Mouse (Mus musculus) adrenal gland, adult 18-20 months (tissue): ENCODE results near the gene Arl15. TPM values are rescaled to one million over a fixed set of nuclear protein-coding genes. Genes with fewer than 3 reads are reported as not detected.
A peak's percentile ranks its signal among the peaks of the same experiment; 100 is the strongest.

Source experiments
- DNase-seq, 2 experiments: peaks; one replicate each; pipeline ENCODE4 v3.0.0; 2021 to 2022; ENCODE audit warnings: low spot score in 2 of 2
- total RNA-seq, 2 experiments: library from RNA; stranded (reverse); gene quantifications; 1 replicate in 1 of 2; 2 replicates in 1 of 2; pipeline ENCODE4 v1.2.3; 2021

Arl15 gene
- total RNA-seq, 2 experiments from 2014 or later, result 27.3 to 30.0 TPM

DNA sequence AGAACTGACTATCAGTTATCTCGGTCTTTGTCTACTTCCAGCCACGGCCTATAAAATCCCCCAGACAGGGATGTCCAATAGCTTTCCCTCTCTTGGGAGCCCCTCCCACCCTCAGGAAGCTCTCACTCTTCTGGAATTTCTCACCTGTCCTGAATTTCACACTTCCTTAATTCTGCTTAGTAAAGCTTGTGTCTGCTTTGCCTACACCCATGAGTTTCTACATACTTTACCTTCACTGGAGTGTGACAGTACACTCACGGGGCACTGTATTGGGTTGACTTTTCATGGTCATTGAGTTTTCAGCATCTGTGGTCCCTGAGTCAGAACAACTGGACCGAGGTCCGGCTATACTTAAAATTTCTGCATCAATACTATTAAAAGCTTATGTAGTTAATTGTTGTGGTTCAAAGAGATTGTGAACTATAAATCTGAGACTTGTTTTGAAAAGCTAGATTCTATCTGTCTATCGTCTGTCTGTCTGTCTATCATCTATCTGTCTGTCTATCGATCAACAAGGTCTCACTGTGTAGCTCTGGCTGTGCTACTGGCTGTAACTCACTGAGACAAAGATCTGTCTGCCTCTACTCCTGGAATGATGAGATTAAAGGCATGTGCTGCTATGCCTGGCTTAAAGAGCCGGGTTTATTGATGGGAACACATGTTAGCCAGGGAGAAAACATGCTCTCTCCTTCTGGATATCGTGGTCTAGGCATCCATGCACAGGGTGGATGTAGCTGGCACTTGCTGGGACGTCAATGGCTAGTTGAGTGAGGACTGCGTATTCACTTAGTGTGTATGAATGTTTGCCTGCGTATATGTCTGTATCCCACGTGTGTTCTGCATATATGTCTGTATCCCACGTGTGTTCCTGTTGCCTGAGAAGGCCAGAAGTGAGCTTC lies 48.4 kb downstream of the Arl15 start:
- DNase-seq, result no peak

DNA sequence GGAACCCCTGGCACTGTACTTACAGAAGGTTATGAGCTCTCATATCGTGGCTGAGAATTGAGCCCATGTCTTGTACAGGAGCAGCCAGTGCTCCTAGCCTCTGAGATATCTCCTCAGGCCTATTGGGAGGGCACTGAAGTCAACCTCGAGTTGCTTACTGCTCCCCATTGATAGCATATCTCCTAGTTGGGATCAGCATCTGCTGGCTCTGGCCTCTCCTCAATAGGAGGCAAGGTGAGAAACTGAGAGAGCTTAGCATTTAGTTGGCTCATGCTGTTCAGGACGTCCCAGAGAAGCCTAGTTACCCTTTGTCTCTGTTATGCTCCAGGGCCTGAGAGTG lies 49.0 kb downstream of the Arl15 start:
- no peak for DNase-seq

- DNase-seq, result no peak
Observed at GRCm38 (mm10) chr13:113843901-113844300, 49.6 kb downstream of the Arl15 start.

- DNase-seq, result no peak
Observed at GRCm38 (mm10) chr13:113844717-113845116, 50.4 kb downstream of the Arl15 start.

GRCm38 (mm10) chr13:113845229-113845628 lies 50.9 kb downstream of the Arl15 start:
- DNase-seq, result no peak

DNA sequence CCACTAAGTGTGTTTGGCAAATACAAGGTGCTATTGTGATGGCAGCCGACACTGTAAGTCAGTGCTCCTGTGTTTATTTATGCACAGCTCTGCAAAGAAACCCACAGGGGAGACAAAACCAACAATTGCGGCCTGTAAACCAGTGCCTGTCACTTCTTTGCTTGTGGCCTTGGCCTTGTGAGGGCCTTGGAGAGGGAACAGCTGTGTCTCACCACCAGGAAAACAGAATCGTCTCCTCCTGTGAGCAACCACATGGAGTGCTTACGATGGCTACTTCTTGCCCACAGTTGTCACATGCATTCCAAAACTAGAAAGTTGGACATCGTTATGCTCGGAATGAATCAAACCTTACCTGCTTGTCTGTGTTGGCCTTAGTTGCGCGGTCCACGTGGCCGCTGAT lies 52.1 kb downstream of the Arl15 start:
- DNase-seq, result no peak

DNA sequence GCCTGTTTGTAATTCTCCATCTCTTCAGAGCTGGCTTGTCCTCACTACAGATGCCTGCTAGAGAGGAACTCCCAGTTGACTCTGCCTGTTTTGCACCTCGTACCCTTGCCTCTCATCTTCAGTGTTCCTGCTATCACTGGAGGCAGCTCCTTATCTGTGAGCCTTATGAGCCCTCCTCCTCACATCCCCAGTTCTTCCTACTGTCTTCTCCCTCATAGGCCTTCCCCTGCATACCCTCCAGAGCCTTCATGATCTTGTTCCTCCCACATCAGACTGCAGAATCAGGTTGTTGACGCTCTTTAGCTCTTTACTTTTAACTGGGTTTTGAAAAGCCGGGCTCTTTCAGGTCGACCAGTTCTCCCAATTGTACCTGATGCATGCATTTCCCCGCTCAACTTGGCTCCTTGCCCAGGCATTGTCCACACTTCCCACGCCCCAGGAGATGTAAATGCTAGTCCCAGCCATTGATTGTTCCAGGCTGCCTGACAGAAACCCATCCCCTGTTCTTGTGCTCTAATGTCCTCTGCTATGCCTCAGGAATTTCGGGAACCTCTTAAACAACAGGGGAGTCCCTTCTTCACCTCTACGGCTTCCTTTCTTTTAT lies 56.2 kb downstream of the Arl15 start:
- DNase-seq, result no peak

DNA sequence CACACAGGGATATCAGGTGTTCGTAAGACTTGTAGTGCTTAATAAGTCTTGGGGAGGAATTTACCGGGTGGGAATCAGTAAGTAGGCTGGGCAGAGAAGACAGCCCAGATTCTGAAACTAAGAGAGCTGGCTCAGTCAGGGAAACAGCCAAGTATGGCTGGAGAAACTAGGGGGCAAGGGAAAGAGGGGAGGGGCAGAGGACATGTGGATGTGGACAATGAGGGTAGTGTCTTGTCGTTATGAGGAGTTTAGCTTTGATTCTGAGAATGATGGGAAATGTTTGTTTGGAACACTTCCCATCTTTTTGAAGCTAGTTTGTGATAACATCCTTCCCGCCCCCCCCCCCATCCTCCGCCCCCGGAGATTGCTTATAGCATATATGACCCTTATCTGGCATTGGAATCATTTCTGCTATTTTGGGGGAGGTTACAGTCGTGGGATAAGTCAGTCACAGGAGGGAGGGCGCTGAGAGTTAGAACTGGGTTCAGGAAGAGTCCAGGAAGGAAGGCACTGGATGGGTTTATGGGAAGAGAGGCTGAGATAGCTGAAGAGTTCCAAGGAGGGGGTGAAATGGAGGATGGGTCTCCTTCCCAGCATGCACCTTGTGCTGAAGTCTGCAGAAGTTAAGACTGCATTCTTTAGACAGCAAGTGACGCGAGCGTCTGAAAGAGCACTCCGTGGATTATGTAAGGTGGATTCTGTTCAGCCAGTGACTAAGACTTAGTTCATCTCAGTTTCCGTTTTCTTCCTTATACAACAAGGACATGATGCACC lies 57.5 kb downstream of the Arl15 start:
- no peak for DNase-seq

DNA sequence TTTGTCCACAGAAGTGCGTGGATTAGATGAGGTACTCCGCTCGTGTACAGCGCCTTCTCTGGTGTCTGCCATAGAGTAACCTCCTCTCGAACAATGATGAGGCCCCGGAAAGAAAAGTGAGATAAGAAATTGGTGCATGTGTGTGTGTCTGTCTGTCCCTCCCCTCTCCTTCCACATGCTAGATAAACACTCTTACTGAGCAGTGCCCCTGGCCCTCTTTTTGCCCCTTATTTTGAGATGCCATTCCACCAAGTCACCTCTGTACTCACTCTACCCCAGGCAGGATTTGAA lies 58.0 kb downstream of the Arl15 start:
- DNase-seq, result peak in 1 of 2 experiments; percentile 8

GRCm38 (mm10) chr13:113854146-113854545 lies 59.8 kb downstream of the Arl15 start:
- no peak for DNase-seq

DNA sequence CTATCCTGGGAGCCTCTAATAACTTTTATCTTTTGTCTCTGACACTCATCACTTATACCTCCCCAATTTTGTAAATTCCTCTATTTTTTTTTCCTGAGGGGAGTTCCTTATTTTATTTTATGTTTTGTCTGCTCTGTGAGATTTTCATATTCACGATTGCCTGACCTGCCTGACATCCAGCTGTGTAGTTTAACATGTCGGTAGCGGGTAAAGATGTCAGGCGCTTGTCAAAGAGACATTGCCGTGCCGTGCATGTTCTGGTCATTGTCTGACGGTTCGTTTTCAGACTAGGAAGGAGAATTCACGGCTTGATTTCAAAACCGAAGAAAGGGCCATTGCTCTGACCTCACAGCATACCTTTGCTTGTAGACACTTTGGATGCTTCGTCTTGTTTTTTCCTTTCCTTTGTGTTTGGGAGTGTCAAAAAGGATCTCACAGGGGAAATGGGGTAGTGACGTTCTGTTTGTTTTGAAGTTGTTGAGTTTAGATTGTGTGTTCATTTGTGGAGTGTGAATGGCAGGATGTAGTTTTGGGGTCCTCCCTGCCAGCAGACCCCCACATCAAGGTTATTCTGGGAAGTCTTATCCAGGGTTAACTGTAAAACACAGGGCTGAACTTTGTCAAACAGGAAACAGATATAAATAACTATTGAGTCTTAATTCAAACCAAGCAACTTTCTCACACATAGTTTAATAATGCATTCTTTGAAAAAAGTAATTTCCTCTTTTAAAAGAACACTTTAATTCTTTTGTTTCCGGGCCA lies 60.4 kb downstream of the Arl15 start:
- DNase-seq, result peak in 1 of 2 experiments; percentile 1

DNA sequence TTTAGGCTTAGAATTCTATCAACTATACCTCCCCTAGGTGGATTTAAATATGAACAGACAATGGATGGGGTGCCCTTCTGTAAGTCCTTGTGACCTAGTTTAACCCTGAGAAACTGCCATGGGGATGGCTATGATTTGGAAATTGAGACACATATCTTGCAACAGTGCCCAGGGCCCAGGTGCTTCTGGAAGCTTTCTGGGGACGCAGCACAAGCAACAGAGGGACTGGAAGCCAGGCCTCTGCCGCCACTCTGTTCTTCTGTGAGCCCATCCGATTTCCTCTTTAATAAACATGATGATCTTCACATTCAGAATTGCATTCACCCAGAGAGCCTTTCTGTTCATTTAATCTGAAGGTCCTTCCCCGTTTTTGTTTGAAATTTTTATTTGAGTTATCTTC lies 62.6 kb downstream of the Arl15 start:
- DNase-seq, result peak in 1 of 2 experiments; percentile 12

DNA sequence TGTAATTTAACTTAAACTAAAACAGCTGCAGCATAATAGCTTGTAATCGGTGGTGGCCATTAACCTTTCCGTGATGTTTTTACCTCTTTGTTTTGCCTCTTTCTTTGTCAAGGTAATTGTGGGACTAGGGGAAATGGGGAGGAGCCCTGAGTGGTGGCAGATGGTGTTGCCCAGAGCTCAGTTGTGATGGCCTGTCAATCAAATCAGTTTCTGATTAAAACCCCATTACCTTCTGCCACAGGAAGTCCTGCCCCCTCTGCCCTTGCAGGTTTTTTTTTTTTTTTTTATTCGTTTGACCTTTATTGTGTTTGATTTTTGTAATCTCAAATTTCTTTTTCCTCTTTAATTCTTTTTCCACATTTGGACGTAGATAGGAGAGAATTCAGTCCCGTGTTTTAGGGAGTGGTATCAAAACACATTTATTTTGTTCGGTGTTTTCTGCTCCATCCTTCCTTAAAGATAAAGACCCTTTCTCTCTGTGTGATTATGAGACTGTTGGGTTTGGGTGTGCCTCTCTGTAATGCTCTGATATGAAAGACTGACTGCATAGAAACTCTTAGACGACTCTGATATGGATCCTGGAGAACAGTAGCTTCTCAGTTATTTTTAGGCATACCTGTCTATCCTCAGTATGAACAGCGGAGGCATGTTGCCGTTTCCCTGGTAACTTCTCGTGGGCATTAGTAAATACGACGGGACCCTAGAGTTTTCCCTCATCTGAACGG lies 64.5 kb downstream of the Arl15 start:
- peak in 1 of 2 experiments; percentile 10 for DNase-seq

DNA sequence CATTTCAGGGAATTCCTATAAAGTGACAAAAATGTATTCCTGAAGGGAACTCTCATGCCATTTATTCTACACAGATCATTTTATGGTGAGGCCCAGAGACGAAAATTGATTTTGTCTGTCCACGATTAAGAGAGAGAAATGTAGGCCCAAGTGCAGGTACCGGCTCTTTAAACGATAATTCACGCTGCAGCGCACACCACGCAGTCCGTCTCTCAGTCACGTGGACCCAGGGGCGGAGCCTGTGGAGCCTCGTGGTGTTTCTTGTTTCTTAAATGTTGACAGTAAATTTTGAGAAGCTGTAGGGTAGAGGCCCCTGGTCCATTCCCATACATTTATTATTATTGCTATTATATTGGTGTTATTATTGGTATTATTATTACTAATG lies 65.1 kb downstream of the Arl15 start:
- peak in 1 of 2 experiments; percentile 15 for DNase-seq

- no peak for DNase-seq
Observed at GRCm38 (mm10) chr13:113860816-113861215, 66.5 kb downstream of the Arl15 start.

DNA sequence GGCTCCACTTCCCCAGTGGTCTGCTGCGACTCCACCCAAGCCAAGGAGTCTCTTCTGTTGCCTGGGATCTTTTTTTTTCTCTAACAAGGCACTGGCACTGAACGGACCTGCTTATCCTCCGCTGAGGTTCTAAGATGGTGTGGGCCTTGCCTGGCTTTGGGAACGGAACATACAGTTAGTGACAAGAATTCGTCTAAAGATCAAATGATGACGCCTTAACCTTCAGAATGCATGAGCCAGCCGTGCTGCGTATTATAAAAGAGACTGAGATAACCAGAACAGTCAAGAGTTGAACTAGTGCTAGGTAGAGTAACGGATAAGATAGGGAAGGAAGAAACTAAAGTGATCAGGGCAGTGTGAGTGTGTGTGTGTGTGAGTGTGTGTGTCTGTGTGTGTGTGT lies 66.9 kb downstream of the Arl15 start:
- no peak for DNase-seq

GRCm38 (mm10) chr13:113862951-113863350 lies 68.6 kb downstream of the Arl15 start:
- DNase-seq, result no peak

DNA sequence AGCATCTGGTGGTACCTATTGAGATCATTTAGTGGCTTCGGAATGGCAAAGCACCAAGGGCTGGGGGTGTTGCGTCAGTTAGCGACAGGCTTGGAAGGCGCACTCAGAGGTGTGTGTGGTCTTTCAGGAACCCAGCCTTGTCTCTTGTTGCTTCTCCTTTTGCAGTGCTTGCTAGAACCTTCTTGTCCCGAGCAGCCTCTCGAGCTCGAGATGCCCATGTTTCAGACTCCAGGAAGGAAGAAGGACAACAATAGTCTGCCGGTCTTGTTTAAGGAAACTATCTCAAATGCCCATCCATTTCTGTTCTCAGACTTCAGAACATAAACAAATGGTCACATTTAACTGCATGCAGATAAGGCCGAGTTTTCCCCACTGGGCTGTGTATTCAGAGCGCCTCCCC lies 69.4 kb downstream of the Arl15 start:
- no peak for DNase-seq

GRCm38 (mm10) chr13:113864278-113864677 lies 70.0 kb downstream of the Arl15 start:
- no peak for DNase-seq

DNA sequence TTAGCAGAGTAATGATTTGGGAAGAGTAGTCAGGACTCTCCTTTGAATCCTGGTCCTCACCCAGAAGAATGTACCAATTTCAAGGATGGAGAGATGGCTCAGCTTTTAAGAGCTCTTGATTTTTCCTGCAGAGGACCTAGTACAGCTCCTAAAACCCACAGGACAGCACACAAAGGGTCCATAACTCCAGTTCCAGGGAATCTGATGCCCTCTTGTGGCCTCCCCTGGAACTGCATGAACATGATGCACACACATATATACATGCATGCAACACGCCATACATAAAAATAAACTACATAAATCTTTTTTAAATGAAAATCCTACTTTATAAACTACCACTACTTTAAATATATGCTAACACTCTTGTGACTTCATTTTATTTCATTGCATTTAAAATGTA lies 70.6 kb downstream of the Arl15 start:
- peak; percentile 54 to 71 for DNase-seq

GRCm38 (mm10) chr13:113865378-113865777 lies 71.1 kb downstream of the Arl15 start:
- no peak for DNase-seq
